In the genomic region with DNA sequence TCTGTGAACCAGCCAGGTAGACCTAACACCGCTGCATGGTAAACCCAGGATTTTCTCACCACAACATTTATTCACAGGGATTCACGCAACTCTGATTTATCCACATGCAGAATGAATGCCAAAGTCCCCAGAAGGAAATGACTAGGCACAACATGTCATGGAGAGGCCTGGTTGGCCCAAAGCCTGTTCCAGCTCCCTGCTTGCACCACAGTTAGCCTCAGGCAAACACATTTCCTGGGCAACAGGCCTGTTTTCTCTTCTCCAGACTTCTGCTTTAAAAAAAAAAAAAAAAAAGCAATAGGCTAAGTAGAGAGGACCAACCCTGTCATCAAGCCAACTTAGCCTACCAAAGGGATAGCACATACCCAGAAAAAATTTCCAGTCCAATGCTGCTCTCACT, we compare ENCODE assay signal across 8 mouse cellular contexts. TPM values are rescaled to one million over a fixed set of nuclear protein-coding genes. Genes with fewer than 3 reads are reported as not detected.
A peak's percentile ranks its signal among the peaks of the same experiment; 100 is the strongest.
DNase-seq lines count a peak whose midpoint lies in the region; ATAC-seq lines count a peak whose summit lies in the region.

No protein-coding gene starts in this region.

- no peaks in the 10 kb centered on the region for H3K4me1 ChIP-seq in hindbrain, embryonic 12.5 days

- no peak for ATAC-seq in hindbrain, embryonic 12.5 days (ENCODE audit: low FRiP score)

- H3K36me3 ChIP-seq in hindbrain, embryonic 12.5 days: no peaks in the 10 kb centered on the region

- no peak overlapping the region for H3K4me3 ChIP-seq in hindbrain, embryonic 12.5 days

- no peaks in the 10 kb centered on the region for H3K9me3 ChIP-seq in hindbrain, embryonic 12.5 days (replicated peaks)

- H3K27ac ChIP-seq in hindbrain, embryonic 12.5 days: no peak overlapping the region

- H3K9ac ChIP-seq in hindbrain, embryonic 12.5 days: no peak overlapping the region

- WGBS in hindbrain, embryonic 12.5 days: 94% methylated on average over 2 of the region's 2 CpGs

- H3K4me2 ChIP-seq in hindbrain, embryonic 12.5 days (replicated peaks): no peak overlapping the region

- H3K27me3 ChIP-seq in hindbrain, embryonic 12.5 days: no peaks in the 10 kb centered on the region

- peak; percentile 75 for DNase-seq in gastrocnemius, adult 18-20 months (ENCODE audit: low spot score)
- no peak for DNase-seq in gastrocnemius, postnatal 4 days (ENCODE audit: low spot score in 2 of 2)
- peak; percentile 69 for DNase-seq in urinary bladder, postnatal 14 days (ENCODE audit: low spot score)
- DNase-seq in urinary bladder, adult 2 months (ENCODE audit: low spot score): no peak
- peak; percentile 92 for DNase-seq in gonadal fat pad, adult 2 months (ENCODE audit: low read depth)
- DNase-seq in lung, postnatal 4 days: peak; percentile 57 to 79
- DNase-seq in T-cell, adult 2 months (ENCODE audit: low spot score): no peak

RNA-seq across cellular contexts. Expression of a gene that starts 14.9 kb away (rescaled TPM):
- total RNA-seq in gastrocnemius, adult 18-20 months (2021): 10 to 100 TPM; 23.2 to 25.1 TPM
- 10 to 100 TPM; 26.9 to 30.4 TPM for total RNA-seq in gastrocnemius, postnatal 4 days (2021)
- 46.0 and 48.3 TPM in 2 replicates for polyA plus RNA-seq in urinary bladder, adult 2 months (2012; rRNA removed)
- 38.7 and 44.7 TPM in 2 replicates for polyA plus RNA-seq in gonadal fat pad, adult 2 months (2012; rRNA removed)
- polyA plus RNA-seq in hindbrain, embryonic 12.5 days (2016; fragmentation: Nextera tagmentation; extraction: Ambion mirVana): 42.4 and 44.3 TPM in 2 replicates

RNA-seq across cellular contexts. Expression of a gene that starts 59.6 kb away (rescaled TPM):
- total RNA-seq in gastrocnemius, adult 18-20 months (2021): 1 to 10 TPM; 3.8 to 4.0 TPM
- total RNA-seq in gastrocnemius, postnatal 4 days (2021): 10 to 100 TPM in 1 of 2 experiments, 1 to 10 TPM in 1; 8.1 to 11.4 TPM
- 25.2 and 29.8 TPM in 2 replicates for polyA plus RNA-seq in urinary bladder, adult 2 months (2012; rRNA removed)
- polyA plus RNA-seq in gonadal fat pad, adult 2 months (2012; rRNA removed): 32.2 and 37.9 TPM in 2 replicates
- polyA plus RNA-seq in hindbrain, embryonic 12.5 days (2016; fragmentation: Nextera tagmentation; extraction: Ambion mirVana): 32.0 and 33.8 TPM in 2 replicates

Comparison
In these comparisons a context has a peak if more than half of its experiments do, and no peak if none do; other contexts are left out.
1. DNase-seq: peak in gastrocnemius, adult 18-20 months (single experiment), urinary bladder, postnatal 14 days (single experiment), gonadal fat pad, adult 2 months (single experiment) and lung, postnatal 4 days (2 of 2); none in gastrocnemius, postnatal 4 days (0 of 2), urinary bladder, adult 2 months (single experiment) and T-cell, adult 2 months (single experiment).